Comparison of ENCODE assay signal across 15 mouse cellular contexts in the genomic region with DNA sequence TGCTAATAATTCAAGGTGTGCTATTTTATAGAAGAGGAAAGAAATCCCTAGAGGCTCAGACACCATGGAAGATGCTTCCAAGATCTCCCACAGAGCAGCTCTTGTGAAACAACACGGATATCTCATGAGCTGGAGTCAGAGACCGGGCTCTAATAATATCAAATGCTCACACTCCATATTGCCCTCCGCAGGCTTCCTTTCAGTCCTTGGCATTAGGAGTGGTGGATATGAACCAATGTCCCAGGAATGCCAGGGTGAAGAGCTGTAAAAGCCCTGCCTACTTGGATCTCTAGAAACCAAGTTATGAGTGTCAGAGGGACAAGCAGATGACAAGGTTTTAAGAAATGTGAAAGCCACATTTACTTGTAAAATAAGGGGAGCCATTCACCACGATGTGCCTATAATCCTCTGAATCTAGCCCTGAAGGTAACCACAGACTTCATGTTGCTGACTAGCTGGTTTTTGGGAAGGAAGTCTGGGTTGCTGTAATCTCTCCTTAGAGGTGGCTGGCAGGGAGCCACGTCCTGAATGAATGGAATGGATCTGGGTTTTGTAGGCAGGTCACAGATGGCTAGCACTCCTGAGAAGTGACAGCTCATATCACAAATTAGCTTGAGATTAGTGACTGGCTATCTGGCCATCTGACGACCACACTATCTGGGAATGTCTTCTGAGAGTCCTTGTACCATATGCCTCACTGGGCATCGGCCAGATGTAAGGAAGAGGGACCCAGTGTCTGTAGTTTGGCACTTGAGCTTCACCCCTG.
DNase-seq lines count a peak whose midpoint lies in the region; ATAC-seq lines count a peak whose summit lies in the region.
"Had no signal": no experiment of that assay in that cellular context is flagged by ENCODE, and none has a peak within 500 bp of the region (broad histone marks: within the 10 kb centered on the region; RNA-seq: fewer than 3 reads in every experiment).

No protein-coding gene starts in this region.

- 37% methylated on average over 7 of the region's 7 CpGs for WGBS in heart, embryonic 12.5 days

- H3K9ac ChIP-seq in heart, embryonic 12.5 days, result no peak overlapping the region
- H3K9ac ChIP-seq: liver, embryonic 14.5 days; neural tube, embryonic 13.5 days had no signal

- H3K36me3 ChIP-seq in heart, embryonic 12.5 days, result no peaks in the 10 kb centered on the region
- H3K36me3 ChIP-seq: forebrain, embryonic 10.5 days; neural tube, embryonic 13.5 days had no signal

- H3K9me3 ChIP-seq in heart, embryonic 12.5 days (replicated peaks), result no peaks in the 10 kb centered on the region
- H3K9me3 ChIP-seq: forebrain, embryonic 10.5 days; neural tube, embryonic 13.5 days had no signal

- H3K4me3 ChIP-seq in heart, embryonic 12.5 days, result no peak overlapping the region
- H3K4me3 ChIP-seq: forebrain, embryonic 10.5 days; neural tube, embryonic 13.5 days had no signal

- intact Hi-C loops in heart, postnatal 10 days (cut with DNase I), result loop anchor here (10.0 kb wide), 1 partner anchor 143 kb away; no protein-coding TSS in a partner anchor

- 0 out of 2 replicates have a peak, but pooled peaks have one; percentile 63 for ATAC-seq in heart, embryonic 12.5 days (ENCODE audit: insufficient number of reproducible peaks, low FRiP score)
- ATAC-seq: midbrain, embryonic 16.5 days had no signal

- no peaks in the 10 kb centered on the region for H3K27me3 ChIP-seq in heart, embryonic 12.5 days (replicated peaks)
- H3K27me3 ChIP-seq: neural tube, embryonic 13.5 days had no signal

- peak overlapping the region; percentile 36; the same call in 1 of the 2 replicates for H3K27ac ChIP-seq in heart, embryonic 12.5 days (ENCODE audit: poor library complexity, severe bottlenecking)
- H3K27ac ChIP-seq: forebrain, embryonic 10.5 days; liver, embryonic 14.5 days; macrophage; neural tube, embryonic 13.5 days had no signal

- no peak for DNase-seq in heart, postnatal 10 days
- DNase-seq in 3134 (ENCODE audit: extremely low read depth, insufficient read length, low spot score), result peak; percentile 19
- peak; percentile 59 for DNase-seq in Muller cell, postnatal 12 days (ENCODE audit: inconsistent ontology term)
- peak; percentile 81 to 83 for DNase-seq in cerebellum, postnatal 14 days
- no peak for DNase-seq in c-Kit-positive CD71-positive TER-119-positive erythroid progenitor cells, embryonic 14.5 days (ENCODE audit: low spot score)
- no peak for DNase-seq in kidney, postnatal 14 days
- no peak for DNase-seq in urinary bladder, postnatal 10 days (ENCODE audit: low spot score)
- DNase-seq: embryo, embryonic 11 days; kidney, adult 18-20 months had no signal

- no peak overlapping the region for H3K4me2 ChIP-seq in heart, embryonic 12.5 days
- H3K4me2 ChIP-seq: neural tube, embryonic 13.5 days had no signal

- H3K4me1 ChIP-seq in heart, embryonic 12.5 days (replicated peaks), result peaks cover 51% of the 10 kb centered on the region
- H3K4me1 ChIP-seq: forebrain, embryonic 10.5 days had no signal

Comparison
In these comparisons a context has a peak if more than half of its experiments do, and no peak if none do; other contexts are left out.
1. DNase-seq: peak in 3134 (single experiment), Muller cell, postnatal 12 days (single experiment) and cerebellum, postnatal 14 days (2 of 2); none in heart, postnatal 10 days (0 of 2), c-Kit-positive CD71-positive TER-119-positive erythroid progenitor cells, embryonic 14.5 days (single experiment), kidney, postnatal 14 days (single experiment) and urinary bladder, postnatal 10 days (single experiment).